Mouse (Mus musculus) T-cell, adult 2 months (primary cell): ENCODE measurements around the gene Dexi.
A peak's percentile ranks its signal among the peaks of the same experiment; 100 is the strongest.

ENCODE experiments used
- DNase-seq: peaks from one replicate; pipeline ENCODE4 v3.0.0; 2022; ENCODE audit warnings: low spot score

Dexi gene

DNA sequence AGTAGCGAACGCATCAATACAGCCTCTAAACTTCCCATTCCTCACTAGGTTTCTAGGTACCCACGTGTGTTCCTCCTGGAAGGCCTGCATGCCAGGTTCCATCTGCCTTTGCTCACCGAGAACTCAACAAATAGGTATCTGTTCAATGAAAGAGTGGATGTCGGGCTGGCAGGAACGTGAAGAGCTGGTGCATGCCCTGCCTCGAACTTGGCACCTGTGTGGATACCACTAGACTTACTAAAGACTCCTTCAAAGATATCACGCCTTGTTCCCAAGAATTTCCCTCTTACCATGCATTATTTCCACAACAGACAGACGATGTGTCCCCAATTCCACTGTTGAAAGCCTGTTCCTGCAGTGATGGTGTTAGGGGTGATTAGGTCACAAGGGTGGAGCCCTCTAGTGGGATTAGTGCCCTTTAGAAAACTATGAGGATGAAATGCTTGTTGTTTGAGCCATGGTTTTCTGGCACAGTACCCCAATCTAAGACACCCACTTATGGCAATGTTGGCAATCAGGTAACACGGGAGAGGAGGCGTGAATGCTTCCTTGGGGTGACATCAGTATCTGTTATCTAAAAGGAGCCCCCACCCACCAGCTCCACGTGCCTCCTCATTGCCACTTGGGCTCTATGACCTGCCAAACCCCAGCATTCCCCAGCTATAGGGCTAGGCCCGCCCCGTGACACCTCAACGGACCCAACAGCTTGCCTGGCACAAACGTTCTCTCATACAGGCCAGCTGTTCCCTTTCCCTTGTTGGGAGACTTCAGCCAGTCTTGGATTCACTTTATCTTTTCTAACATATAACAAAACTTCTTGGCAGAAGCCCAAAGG lies 1.9 kb downstream of the Dexi start:
- no peak for DNase-seq

DNA sequence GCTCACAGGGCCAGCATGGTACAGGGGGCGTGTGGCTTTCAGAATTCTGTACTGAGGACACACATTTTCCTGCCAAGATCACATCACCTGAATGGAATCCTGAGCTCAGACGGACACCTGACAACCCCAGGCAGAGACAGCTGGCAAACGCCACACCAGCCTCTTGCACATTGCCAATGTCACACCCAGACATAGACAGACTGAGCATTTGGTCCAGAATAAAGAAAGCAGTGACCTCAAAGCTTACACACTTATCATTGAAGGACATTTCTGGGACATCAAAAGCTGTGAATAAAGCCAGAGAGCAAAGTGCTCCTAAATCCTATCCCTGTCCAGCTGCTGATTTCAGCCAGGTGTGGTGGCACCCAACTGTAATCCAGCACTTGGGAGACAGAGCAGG lies 5.9 kb downstream of the Dexi start:
- no peak for DNase-seq

DNA sequence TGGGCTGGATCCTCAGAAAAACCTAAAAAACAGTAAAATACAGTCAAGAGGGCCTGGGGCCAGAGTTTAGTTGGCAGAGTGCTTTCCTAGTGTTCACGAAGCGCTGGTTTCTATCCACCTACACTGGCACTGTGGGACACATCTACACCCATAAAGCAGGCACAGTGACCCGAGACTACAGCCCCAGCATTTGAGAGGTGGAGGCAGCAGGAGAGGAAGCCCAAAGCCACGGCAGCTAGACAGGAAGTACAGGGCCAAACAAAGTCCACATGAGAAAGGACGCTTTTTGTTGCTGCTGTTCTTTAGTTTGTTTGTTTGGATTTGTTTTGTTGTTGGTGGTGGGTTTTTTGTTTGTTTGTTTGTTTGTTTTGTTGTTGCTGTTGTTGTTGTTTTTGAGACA lies 6.5 kb downstream of the Dexi start:
- DNase-seq, result peak; percentile 21

DNA sequence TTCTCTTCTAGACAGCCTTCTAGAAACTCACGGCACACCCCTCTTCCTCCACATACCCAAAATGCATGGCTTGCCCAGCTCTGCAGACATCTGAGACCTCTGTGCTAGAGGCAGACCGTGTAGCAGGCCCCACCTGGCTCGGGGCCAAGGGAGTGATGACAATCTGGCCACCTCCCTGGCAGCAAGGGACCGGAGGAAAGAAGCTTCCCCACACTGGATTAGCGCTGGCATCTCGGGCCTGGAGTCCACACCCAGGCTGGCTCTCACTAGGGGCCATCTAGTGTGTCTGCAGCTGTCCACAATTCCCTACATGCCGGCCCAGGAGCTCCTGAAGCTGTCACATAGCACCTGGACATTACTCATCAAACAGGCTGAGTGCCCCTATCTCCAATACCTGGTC lies 8.3 kb downstream of the Dexi start:
- DNase-seq, result no peak

DNA sequence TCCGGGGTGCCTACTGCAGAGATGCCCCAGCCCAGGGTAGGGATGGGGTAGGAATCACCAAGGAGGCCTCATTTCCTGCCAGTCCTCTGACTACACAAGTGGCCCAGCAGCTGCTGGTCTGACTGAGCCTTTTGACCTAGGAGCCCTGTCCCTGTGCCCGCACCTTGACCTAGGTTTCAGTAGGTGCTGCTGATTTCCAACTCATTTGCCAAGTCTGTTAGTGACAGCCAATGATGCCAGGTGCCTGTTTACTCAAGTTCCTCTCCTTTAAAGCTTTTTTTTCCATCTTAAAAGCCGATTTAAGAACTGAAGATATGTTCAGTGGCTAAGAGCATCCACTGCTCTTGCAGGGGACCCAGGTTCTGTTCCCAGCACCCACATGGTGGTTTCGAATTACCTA lies 9.1 kb downstream of the Dexi start:
- no peak for DNase-seq

DNA sequence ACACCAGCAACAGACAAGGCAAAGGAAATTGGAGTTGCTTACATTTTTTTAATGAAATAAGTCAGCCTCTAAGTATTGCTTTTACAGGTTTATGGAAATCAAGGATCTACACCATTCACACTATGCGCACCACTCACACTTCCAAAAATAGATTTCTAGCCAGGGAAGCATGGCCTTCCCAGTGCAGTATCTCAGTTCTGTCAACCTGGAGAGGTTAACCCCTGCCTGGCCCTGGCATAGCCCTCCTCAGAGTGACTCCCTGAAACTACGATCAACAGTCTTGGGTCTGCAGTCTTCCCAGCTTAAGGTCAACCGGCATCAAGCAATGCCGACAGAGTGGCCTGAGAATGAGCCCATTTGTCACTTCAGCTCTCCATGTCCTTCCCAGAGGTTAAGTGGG lies 12.7 kb downstream of the Dexi start:
- no peak for DNase-seq

DNA sequence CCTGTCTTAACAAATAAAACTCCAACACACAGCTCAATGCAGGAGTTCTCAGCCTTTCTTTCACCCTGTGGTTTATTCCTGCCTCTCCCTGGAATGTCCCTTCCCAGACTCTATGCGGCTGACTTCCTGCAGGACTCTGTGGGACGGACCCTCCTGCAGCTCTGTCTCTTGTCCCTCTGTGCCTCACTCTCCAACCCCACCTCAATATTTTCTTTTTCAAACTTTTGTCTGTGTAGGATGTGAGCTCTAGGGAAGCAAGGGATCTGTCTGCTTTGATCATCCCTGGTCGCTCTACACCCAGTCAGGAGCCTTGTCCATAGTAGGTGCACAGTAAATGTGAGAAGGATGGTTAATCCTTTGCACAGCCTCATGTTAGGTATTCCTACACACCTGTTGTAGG lies 14.5 kb downstream of the Dexi start:
- no peak for DNase-seq

GRCm38 (mm10) chr16:10527046-10527644 lies 15.7 kb downstream of the Dexi start:
- no peak for DNase-seq

- DNase-seq, result no peak
These were observed 17.3 kb downstream of the Dexi start for GRCm38 (mm10) chr16:10525610-10525980.

DNA sequence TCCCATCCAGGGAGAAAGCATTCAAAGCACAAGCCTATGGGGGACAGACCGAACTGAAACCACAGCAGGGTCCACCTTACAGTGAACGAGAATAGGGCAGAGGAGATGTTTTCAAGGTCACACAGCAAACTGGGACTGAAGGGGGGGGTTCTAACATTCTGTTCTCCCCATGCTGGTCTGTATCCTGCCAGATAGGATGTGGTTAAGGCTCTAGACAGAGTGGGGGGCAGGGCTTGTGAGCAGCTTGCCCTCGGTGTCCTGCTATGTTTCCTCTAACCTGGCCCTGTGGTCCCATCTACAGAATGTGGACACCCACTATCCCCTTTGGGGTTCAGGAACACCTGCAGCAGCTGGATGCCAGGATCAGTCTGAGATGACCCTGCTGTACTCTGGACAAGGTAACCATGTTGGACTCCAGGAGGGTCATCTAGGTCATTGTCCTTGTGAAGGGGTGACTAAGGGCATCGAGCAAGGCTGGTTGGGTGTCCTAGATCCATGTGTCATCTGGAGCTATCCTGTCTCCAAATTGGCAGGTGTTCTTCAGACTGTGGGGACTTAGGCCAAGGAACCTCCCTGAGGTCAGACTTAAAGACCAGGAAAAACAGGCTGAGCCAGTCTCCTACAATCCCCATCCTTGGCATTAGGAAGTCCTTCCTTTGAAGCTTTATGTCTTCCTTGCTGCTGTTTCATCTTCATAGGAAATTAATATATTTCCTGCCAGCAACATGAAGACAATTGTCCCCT lies 17.8 kb downstream of the Dexi start:
- DNase-seq, result peak; percentile 32

GRCm38 (mm10) chr16:10523650-10524049 lies 19.2 kb downstream of the Dexi start:
- DNase-seq, result no peak

- peak; percentile 55 for DNase-seq
These were observed 20.0 kb downstream of the Dexi start for GRCm38 (mm10) chr16:10522811-10523210.

- DNase-seq, result peak; percentile 44
These were observed 21.8 kb downstream of the Dexi start for GRCm38 (mm10) chr16:10520908-10521614.

DNA sequence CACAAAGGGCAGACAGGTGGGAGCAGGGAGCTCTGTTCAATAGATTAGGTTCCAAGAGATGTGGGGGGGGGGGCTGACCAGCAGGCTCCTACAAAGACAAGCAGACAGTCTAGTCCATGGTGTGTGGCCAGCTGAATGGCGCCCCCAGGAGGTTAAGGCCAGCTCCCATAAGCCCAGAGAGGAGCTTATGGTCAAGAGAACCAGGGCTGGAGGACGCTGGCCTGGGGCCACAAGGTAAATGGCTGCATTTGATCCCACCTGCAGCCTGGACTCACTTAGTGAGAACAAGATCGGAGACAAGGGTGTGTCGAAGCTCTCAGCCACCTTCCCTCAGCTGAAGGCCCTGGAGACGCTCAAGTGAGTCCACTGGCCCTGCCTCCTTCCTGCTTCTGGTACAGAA lies 24.8 kb downstream of the Dexi start:
- no peak for DNase-seq

DNA sequence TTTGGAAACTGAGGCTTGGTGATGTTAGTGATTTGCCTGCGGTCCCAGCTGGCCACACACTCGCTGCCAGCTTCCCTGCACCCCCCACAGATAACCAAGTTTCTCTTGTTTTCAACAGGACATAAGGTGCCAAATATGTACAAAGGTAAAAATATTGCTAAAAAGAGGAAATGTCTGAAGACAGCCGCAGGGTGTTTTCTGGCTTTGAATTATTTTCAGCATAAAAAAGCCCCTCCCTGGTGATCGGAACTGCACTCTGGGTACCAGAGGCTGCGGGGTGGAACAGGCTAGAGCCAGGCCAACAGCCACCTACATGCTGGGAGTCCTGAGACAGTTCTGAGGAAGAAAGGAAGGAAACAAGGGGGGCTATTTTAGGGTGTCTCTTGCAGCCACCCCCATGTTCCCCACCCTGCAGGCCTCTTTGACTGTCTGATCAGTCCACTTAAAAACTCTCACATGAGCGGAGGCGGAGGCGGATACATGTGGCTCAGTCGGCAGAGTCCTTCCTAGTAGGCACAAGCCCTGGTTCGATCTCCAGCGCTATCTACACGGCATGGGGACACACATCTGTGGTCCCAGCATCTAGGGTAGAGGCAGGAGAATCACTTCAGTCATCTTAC lies 26.8 kb downstream of the Dexi start:
- DNase-seq, result no peak

- no peak for DNase-seq
These were observed 31.7 kb downstream of the Dexi start for GRCm38 (mm10) chr16:10511134-10511520.

DNA sequence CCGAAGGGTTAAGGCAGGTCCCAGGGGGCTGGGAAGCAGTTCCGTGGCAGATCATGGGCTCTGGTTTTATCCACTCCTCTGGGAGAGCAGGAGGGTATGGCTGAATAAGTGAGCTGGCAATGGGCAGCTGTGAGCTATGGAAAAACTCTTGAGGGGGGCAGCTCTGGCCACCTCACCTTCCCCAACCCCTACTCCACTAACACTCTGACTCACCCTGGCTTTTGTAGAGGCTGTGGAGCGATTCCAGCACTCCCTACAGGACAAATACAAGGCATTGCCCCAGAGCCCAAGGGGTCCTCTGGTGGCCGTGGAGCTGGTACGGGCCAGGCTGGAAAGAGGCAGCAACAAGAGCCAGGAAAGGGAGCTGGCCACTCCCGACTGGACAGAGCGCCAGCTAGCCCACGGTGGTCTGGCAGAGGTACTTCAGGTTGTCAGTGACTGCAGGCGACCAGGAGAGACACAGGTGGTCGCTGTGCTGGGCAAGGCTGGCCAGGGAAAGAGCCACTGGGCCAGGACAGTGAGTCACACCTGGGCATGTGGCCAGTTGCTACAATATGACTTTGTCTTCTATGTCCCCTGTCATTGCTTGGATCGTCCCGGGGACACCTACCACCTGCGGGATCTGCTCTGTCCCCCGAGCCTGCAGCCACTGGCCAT lies 32.2 kb downstream of the Dexi start:
- DNase-seq, result no peak

GRCm38 (mm10) chr16:10508691-10509090 lies 34.2 kb downstream of the Dexi start:
- DNase-seq, result no peak

DNA sequence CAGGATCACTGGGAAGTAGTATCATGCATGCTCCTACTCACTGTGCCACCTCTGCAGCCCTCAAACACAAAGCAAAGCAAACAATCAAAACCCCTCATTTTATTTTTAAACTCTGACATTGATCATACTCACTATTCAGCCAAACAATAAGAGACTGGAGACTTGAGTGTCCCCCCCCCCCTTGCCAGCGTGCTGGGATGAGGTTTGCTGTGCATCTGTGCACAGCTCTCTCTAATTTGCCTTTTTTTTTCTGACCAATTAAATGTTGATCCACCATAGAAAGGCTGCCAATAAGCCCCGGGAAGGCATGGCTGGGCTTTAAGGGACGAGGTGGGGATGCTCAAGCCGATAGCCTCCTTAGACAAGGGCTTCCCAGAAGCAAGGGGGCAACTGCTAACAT lies 35.4 kb downstream of the Dexi start:
- DNase-seq, result no peak

DNA sequence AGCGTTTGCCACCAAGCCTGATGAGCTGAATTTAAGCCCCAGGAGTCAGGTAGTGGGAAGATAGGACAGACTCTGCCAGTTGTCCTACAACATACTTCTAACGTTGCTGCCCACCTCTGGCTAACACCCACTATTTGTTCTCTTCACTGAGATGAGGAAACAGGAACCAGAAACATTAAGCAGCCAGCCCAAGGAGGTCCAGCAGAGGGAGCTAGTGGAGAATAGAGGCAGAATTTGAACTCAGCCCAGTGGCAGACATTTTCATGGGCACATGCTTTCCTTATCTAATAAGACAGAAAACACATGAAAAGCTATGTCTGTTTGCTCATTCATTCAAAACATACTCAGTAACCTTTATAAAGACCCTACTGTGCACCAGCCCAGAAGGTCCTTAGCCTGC lies 39.8 kb downstream of the Dexi start:
- no peak for DNase-seq

- no peak for DNase-seq
These were observed 41.0 kb downstream of the Dexi start for GRCm38 (mm10) chr16:10501865-10502264.

DNA sequence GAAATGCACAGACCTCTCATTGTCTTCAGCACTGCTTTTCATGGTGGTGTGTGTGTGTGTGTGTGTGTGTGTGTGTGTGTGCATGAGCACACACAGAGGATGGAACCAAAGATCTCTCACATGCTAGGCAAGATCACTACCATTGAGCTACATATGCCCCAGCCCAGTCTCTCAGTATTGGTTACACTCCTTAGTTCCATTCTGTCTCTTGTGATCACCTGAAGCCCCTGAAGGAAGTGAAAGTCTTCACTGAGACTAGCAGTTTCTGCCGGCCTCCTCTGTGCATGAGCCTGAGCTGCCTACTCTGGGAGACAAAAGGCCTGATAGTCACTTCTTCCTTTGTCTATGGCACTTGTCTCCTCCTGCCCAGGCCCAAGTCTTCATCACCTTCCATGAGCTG lies 43.7 kb downstream of the Dexi start:
- DNase-seq, result no peak
